Mouse (Mus musculus) liver, adult 2 months (tissue): ENCODE data around the gene Vmn2r99.

Source experiments
- CTCF ChIP-seq: fragments of 200-500 bp; IDR thresholded peaks from 2 replicates; pipeline ENCODE4 v1.5.1; 2011; ENCODE audit warnings: low read depth, low read length, control low read depth
- POLR2A ChIP-seq: fragments of 200-500 bp; IDR thresholded peaks from 2 replicates; pipeline ENCODE4 v1.6.1; 2011; ENCODE audit warnings: low read length, control low read depth; ENCODE audit not compliant: insufficient read depth; ENCODE audit errors: extremely low read depth

GRCm38 (mm10) chr17:19444932-19445331, 83.2 kb downstream of the Vmn2r99 start:
- TF ChIP-seq CTCF: no peak
- TF ChIP-seq POLR2A: no peak
